Mouse (Mus musculus) kidney, adult 2 months (tissue): ENCODE results near the gene Gpr83. TPM values are rescaled to one million over a fixed set of nuclear protein-coding genes. Genes with fewer than 3 reads are reported as not detected.

Experiments
- DNase-seq: peaks from one replicate; pipeline ENCODE4 v3.0.0; 2021
- H3K27ac ChIP-seq: fragments of 200-500 bp; 2 replicates; pipeline ENCODE4 v1.5.1; 2012; ENCODE audit warnings: low read depth, low read length, control low read depth, inconsistent platforms; ENCODE audit not compliant: insufficient read depth
- H3K27me3 ChIP-seq: fragments of 200-500 bp; replicated peaks from 2 replicates; pipeline ENCODE4 v1.6.1; 2012; ENCODE audit warnings: mild to moderate bottlenecking, moderate library complexity, low read length, inconsistent platforms; ENCODE audit not compliant: control insufficient read depth, insufficient read depth
- H3K36me3 ChIP-seq: fragments of 200-500 bp; 2 replicates; pipeline ENCODE4 v1.6.1; 2012; ENCODE audit warnings: mild to moderate bottlenecking, moderate library complexity, low read length, inconsistent platforms; ENCODE audit not compliant: control insufficient read depth, insufficient read depth
- H3K4me1 ChIP-seq: fragments of 200-500 bp; 2 replicates; pipeline ENCODE4 v1.6.1; 2011; ENCODE audit warnings: low read length; ENCODE audit not compliant: control insufficient read depth, insufficient read depth
- H3K4me3 ChIP-seq: fragments of 200-500 bp; 2 replicates; pipeline ENCODE4 v1.5.1; 2011; ENCODE audit warnings: mild to moderate bottlenecking, low read depth, low read length, control low read depth; ENCODE audit not compliant: insufficient read depth
- CTCF ChIP-seq: fragments of 200-500 bp; conservative IDR thresholded peaks from 2 replicates; pipeline ENCODE4 v1.5.1; 2011; ENCODE audit warnings: low read depth, mild to moderate bottlenecking, control low read depth, low read length, moderate library complexity, mixed read lengths; ENCODE audit not compliant: insufficient read depth, insufficient read length
- POLR2A ChIP-seq: fragments of 200-500 bp; IDR thresholded peaks from one replicate; pipeline ENCODE4 v1.6.1; 2011; ENCODE audit warnings: low read depth, low read length, control low read depth
- WGBS: fragments of 180-500 bp; shearing (Covaris S2); methylation state at CpG from one replicate; pipeline ENCODE4 v1.1.7; 2018; 5-methylcytosine and 5-hydroxymethylcytosine counted together
- polyA plus RNA-seq: library from polyadenylated mRNA; depleted of rRNA; stranded (reverse); fragments of >200 nt; gene quantifications from 2 replicates; pipeline ENCODE4 v1.2.3, GENCODE M21; 2012

Gpr83 gene
- polyA plus RNA-seq, 1 experiment = 0.30 TPM

DNA sequence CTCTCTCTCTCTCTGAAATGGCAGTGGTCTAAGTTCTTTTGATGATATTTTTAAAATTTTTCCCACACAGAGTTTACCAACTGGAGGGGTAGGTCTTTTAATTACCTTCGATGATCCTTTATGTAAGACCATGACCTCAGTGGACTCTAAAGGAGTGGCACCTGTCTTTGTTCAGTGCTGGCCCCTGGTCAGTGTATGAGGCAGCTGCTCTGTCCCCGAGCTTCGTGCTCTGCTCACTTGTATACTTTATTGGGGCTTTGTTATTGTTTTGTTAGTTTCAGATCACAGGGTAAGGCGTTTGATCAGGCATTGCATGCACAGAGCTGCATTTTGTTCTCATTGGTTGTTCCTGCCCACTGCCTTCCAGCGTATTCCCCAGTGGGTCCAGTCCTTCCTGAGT lies 20.0 kb upstream of the Gpr83 start:
- TF ChIP-seq POLR2A (no peak), CTCF (no peak)
- H3K4me3 ChIP-seq = no peak overlapping the region
- 70% methylated on average over 5 of the region's 5 CpGs for WGBS
- H3K36me3 ChIP-seq = no peaks in the 10 kb centered on the region
- no peaks in the 10 kb centered on the region for H3K4me1 ChIP-seq
- no peak for DNase-seq
- H3K27ac ChIP-seq = no peak overlapping the region
- no peaks in the 10 kb centered on the region for H3K27me3 ChIP-seq

DNA sequence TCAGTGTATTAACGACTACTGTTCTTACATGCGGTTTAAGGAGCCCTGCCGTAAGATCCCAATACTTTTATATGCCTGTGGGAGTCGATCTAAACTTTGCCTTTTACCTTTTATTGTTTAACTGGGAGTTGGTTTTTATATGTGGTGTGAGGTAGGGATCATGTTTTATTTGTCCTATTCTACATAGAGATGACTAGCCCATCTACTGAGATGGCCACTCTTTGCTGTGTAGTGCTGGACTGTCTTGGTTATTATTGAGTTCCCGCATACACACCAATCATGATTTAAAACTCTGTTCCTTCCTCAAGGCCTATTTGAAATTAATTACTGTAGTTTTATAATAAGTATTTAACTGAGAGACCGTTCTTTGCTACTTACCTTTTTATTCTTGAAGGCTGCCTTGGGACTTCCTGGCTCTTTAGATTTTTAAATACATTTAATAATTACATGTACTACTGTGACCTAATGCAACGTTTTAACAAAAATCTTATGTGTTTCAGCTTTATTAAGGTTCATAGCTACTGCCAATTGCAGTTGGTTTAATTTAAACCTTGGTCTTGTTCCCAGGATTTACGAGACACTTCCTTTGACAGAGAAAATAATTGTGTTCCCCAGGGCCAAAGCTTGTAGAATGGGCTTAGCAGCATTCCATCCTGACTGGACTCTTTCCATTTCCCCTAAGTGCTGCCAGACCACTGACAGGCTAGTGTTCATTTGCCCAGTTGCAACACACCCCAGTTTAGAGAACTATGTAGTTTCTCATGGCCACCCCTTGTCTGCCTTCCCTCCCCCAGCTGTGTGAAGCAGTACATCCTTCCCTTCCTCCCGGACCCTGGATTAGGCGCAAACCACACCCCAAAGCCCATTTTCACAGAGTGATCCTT lies 17.9 kb upstream of the Gpr83 start:
- no peaks in the 10 kb centered on the region for H3K36me3 ChIP-seq
- H3K27ac ChIP-seq = no peak overlapping the region
- no peak overlapping the region for H3K4me3 ChIP-seq
- WGBS = 64% methylated on average over 10 of the region's 10 CpGs
- no peaks in the 10 kb centered on the region for H3K4me1 ChIP-seq
- DNase-seq = peak; percentile 54
- H3K27me3 ChIP-seq = no peaks in the 10 kb centered on the region; the same call in 1 of the 2 replicates
- TF ChIP-seq POLR2A = no peak
- TF ChIP-seq CTCF = no peak

GRCm38 (mm10) chr9:14843311-14843857 lies 16.6 kb upstream of the Gpr83 start:
- no peak for TF ChIP-seq POLR2A
- TF ChIP-seq CTCF = no peak
- no peak for DNase-seq
- Histone ChIP-seq H3K27me3 (no peaks in the 10 kb centered on the region; the same call in 1 of the 2 replicates), H3K4me3 (no peak overlapping the region), H3K4me1 (no peaks in the 10 kb centered on the region), H3K27ac (no peak overlapping the region), H3K36me3 (no peaks in the 10 kb centered on the region)
- 83% methylated on average over 6 of the region's 6 CpGs for WGBS

DNA sequence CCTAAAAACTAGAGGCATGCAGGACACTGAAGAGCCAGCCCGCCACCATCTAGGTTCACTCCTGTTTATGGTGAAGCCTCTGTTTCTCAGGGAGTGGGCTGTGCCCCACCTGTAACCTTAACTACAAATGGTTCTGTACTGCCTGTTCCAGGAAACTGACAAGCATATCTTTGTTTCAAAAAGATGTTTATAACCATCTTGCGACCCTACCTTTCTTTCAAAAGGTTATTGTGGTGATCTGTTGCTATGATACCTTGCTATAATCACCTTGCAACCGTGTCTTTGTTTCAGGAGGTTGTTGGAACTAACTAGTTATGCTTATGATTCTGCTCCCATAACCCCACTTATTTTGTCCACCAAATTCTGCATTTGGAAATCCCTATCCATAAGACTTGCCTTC lies 16.1 kb upstream of the Gpr83 start:
- WGBS = 97% methylated on average over 3 of the region's 3 CpGs
- TF ChIP-seq POLR2A = no peak
- TF ChIP-seq CTCF = no peak
- DNase-seq = no peak

DNA sequence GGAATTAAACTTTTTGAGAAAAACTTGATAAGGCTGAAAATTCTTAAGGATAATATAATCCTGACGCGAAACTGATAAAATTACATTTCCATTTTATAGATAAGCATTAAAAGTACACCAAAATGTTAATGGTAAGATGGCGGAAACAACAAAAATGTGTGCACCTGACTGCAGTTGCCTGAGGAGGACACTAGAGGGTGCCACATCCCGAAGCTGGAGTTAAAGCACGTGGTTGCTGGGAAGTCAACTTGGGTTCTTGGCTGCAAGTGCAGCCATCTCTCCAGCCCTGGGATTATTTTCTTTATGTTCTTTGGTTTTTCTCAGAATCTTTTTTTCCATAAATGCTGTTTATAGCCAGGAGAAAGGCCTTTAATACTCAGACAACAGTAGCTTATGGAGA lies 13.6 kb upstream of the Gpr83 start:
- 58% methylated on average over 5 of the region's 5 CpGs for WGBS

More for the DNA sequence above, 16.1 kb upstream of the Gpr83 start:
- H3K27me3 ChIP-seq = no peaks in the 10 kb centered on the region; the same call in 1 of the 2 replicates
- no peaks in the 10 kb centered on the region for H3K36me3 ChIP-seq
- H3K27ac ChIP-seq = no peak overlapping the region
- no peaks in the 10 kb centered on the region for H3K4me1 ChIP-seq
- H3K4me3 ChIP-seq = no peak overlapping the region

GRCm38 (mm10) chr9:14848267-14848935 lies 11.6 kb upstream of the Gpr83 start:
- no peak for DNase-seq
- Histone ChIP-seq H3K36me3 (no peaks in the 10 kb centered on the region), H3K27ac (no peak overlapping the region), H3K4me3 (no peak overlapping the region), H3K27me3 (no peaks in the 10 kb centered on the region; the same call in 1 of the 2 replicates), H3K4me1 (no peaks in the 10 kb centered on the region)
- TF ChIP-seq CTCF = no peak
- no peak for TF ChIP-seq POLR2A
- 68% methylated on average over 1 of the region's 1 CpGs for WGBS

More for the DNA sequence above, 13.6 kb upstream of the Gpr83 start:
- DNase-seq = no peak
- Histone ChIP-seq H3K4me1 (no peaks in the 10 kb centered on the region), H3K27ac (no peak overlapping the region), H3K4me3 (no peak overlapping the region), H3K27me3 (no peaks in the 10 kb centered on the region; the same call in 1 of the 2 replicates), H3K36me3 (no peaks in the 10 kb centered on the region)
- no peak for TF ChIP-seq POLR2A
- peak; percentile 53 for TF ChIP-seq CTCF

GRCm38 (mm10) chr9:14854585-14854984 lies 5.4 kb upstream of the Gpr83 start:
- no peak for DNase-seq
- no peaks in the 10 kb centered on the region for H3K36me3 ChIP-seq
- no peak overlapping the region for H3K4me3 ChIP-seq
- 62% methylated on average over 4 of the region's 4 CpGs for WGBS
- no peaks in the 10 kb centered on the region for H3K27me3 ChIP-seq
- no peaks in the 10 kb centered on the region for H3K4me1 ChIP-seq
- H3K27ac ChIP-seq = no peak overlapping the region
- TF ChIP-seq CTCF = no peak
- TF ChIP-seq POLR2A = no peak
